24 mouse cellular contexts compared by ENCODE assay signal in genomic region chr12:77976952-77977351, GRCm38 (mm10).
DNase-seq lines count a peak whose midpoint lies in the region; ATAC-seq lines count a peak whose summit lies in the region.
"Had no signal": no experiment of that assay in that cellular context is flagged by ENCODE, and none has a peak within 500 bp of the region (broad histone marks: within the 10 kb centered on the region; RNA-seq: fewer than 3 reads in every experiment).

No protein-coding gene starts in this region.

- no peaks in the 10 kb centered on the region for H3K9me3 ChIP-seq in forebrain, embryonic 16.5 days (ENCODE audit: control insufficient read depth, low read length)
- H3K9me3 ChIP-seq in forebrain, embryonic 13.5 days (replicated peaks), result no peaks in the 10 kb centered on the region
- H3K9me3 ChIP-seq: embryonic facial prominence, embryonic 10.5 days; embryonic facial prominence, embryonic 12.5 days; forebrain, embryonic 12.5 days; forebrain, embryonic 15.5 days; G1E had no signal

- ATAC-seq in forebrain, embryonic 16.5 days, result peak; percentile 57
- ATAC-seq in forebrain, embryonic 13.5 days, result no peak
- ATAC-seq: activated CD4-positive, CD25-positive, alpha-beta regulatory T cell, adult 4 months; CD4-positive, CD25-positive, alpha-beta regulatory T cell, adult 4 months; forebrain, embryonic 15.5 days; Patski had no signal

- H3K4me3 ChIP-seq in forebrain, embryonic 16.5 days (replicated peaks; ENCODE audit: low read length), result no peak overlapping the region
- no peak overlapping the region for H3K4me3 ChIP-seq in forebrain, embryonic 13.5 days
- H3K4me3 ChIP-seq: embryonic facial prominence, embryonic 10.5 days; embryonic facial prominence, embryonic 12.5 days; forebrain, embryonic 12.5 days; forebrain, embryonic 15.5 days had no signal

- H3K4me2 ChIP-seq in forebrain, embryonic 16.5 days (ENCODE audit: low read length), result no peak overlapping the region
- no peak overlapping the region for H3K4me2 ChIP-seq in forebrain, embryonic 13.5 days
- H3K4me2 ChIP-seq: embryonic facial prominence, embryonic 12.5 days; forebrain, embryonic 12.5 days; forebrain, embryonic 15.5 days had no signal

- H3K4me1 ChIP-seq in forebrain, embryonic 16.5 days (replicated peaks; ENCODE audit: control insufficient read depth, insufficient read depth, low read length), result no peaks in the 10 kb centered on the region
- H3K4me1 ChIP-seq in forebrain, embryonic 13.5 days, result no peaks in the 10 kb centered on the region
- H3K4me1 ChIP-seq: embryonic facial prominence, embryonic 10.5 days; embryonic facial prominence, embryonic 12.5 days; forebrain, embryonic 15.5 days had no signal

- H3K27me3 ChIP-seq in forebrain, embryonic 16.5 days (replicated peaks; ENCODE audit: control insufficient read depth, insufficient read depth, low read length), result no peaks in the 10 kb centered on the region
- no peaks in the 10 kb centered on the region for H3K27me3 ChIP-seq in forebrain, embryonic 13.5 days
- H3K27me3 ChIP-seq: CH12.LX; embryonic facial prominence, embryonic 12.5 days; forebrain, embryonic 12.5 days; forebrain, embryonic 15.5 days; Patski had no signal

- H3K36me3 ChIP-seq in forebrain, embryonic 16.5 days (ENCODE audit: control insufficient read depth, insufficient read depth), result no peaks in the 10 kb centered on the region
- H3K36me3 ChIP-seq in forebrain, embryonic 13.5 days (ENCODE audit: poor library complexity, severe bottlenecking), result no peaks in the 10 kb centered on the region
- H3K36me3 ChIP-seq: embryonic facial prominence, embryonic 10.5 days; embryonic facial prominence, embryonic 12.5 days; forebrain, embryonic 12.5 days; forebrain, embryonic 15.5 days; G1E had no signal

- WGBS in forebrain, embryonic 16.5 days, result 61% methylated on average over 2 of the region's 2 CpGs
- 73% methylated on average over 2 of the region's 2 CpGs for WGBS in forebrain, embryonic 13.5 days

- H3K9ac ChIP-seq in forebrain, embryonic 16.5 days (replicated peaks; ENCODE audit: low read depth, low read length), result no peak overlapping the region
- H3K9ac ChIP-seq in forebrain, embryonic 13.5 days, result no peak overlapping the region
- H3K9ac ChIP-seq: embryonic facial prominence, embryonic 12.5 days; forebrain, embryonic 12.5 days; forebrain, embryonic 15.5 days had no signal

- no peak overlapping the region for H3K27ac ChIP-seq in forebrain, embryonic 16.5 days (ENCODE audit: low read length)
- H3K27ac ChIP-seq in forebrain, embryonic 13.5 days, result no peak overlapping the region
- H3K27ac ChIP-seq: embryonic facial prominence, embryonic 10.5 days; embryonic facial prominence, embryonic 12.5 days; forebrain, embryonic 12.5 days; forebrain, embryonic 15.5 days had no signal

- peak; percentile 9 to 60 for DNase-seq in layer of hippocampus, adult 18-20 months (ENCODE audit: low spot score in 2 of 2)
- no peak for DNase-seq in layer of hippocampus, postnatal 10 days (ENCODE audit: low spot score in 2 of 2)
- peak; percentile 28 for DNase-seq in layer of hippocampus, adult 9-11 months
- DNase-seq in layer of hippocampus, postnatal 25 days (ENCODE audit: extremely low spot score in 1 of 2, low spot score in 1 of 2), result no peak
- DNase-seq: adrenal gland, adult 8-10 months; adrenal gland, postnatal 14 days; adrenal gland, postnatal 36 days; B cell, adult 2 months; cerebellum, adult 11-12 months; cerebellum, adult 2 months; cerebellum, adult 9-10 months; cerebellum, postnatal 10 days; cerebellum, postnatal 25 days had no signal

Comparison
In these comparisons a context has a peak if more than half of its experiments do, and no peak if none do; other contexts are left out.
1. DNase-seq: peak in layer of hippocampus, adult 18-20 months (2 of 2) and layer of hippocampus, adult 9-11 months (single experiment); none in layer of hippocampus, postnatal 10 days (0 of 2) and layer of hippocampus, postnatal 25 days (0 of 2).